Mouse (Mus musculus): ENCODE measurements around the gene Dock10. TPM values are rescaled to one million over a fixed set of nuclear protein-coding genes. Genes with fewer than 3 reads are reported as not detected.

Dock10 gene
- polyA plus RNA-seq, 1 experiment from 2014 or later, result 3.7 TPM

- Histone ChIP-seq H3K27me3 (replicated peaks) (no peaks in the 10 kb centered on the region), H3K4me1 (no peaks in the 10 kb centered on the region), H3K9me3 (replicated peaks) (no peaks in the 10 kb centered on the region), H3K4me3 (no peak overlapping the region), H3K4me2 (no peak overlapping the region), H3K36me3 (no peaks in the 10 kb centered on the region), H3K27ac (no peak overlapping the region), H3K9ac (no peak overlapping the region)
- WGBS (ENCODE audit: insufficient replicate concordance), result 41% methylated on average over 5 of the region's 5 CpGs
- no peak for ATAC-seq
These were observed 87.3 kb downstream of the Dock10 start for GRCm38 (mm10) chr1:80671056-80671455.

- no peaks in the 10 kb centered on the region for H3K4me1 ChIP-seq
- no peak overlapping the region for H3K4me3 ChIP-seq
- no peak overlapping the region for H3K4me2 ChIP-seq
- no peaks in the 10 kb centered on the region for H3K36me3 ChIP-seq
- no peaks in the 10 kb centered on the region for H3K27me3 ChIP-seq (replicated peaks)
- H3K27ac ChIP-seq, result no peak overlapping the region
- no peak overlapping the region for H3K9ac ChIP-seq
- 58% methylated on average over 7 of the region's 7 CpGs for WGBS (ENCODE audit: insufficient replicate concordance)
- no peaks in the 10 kb centered on the region for H3K9me3 ChIP-seq (replicated peaks)
- ATAC-seq, result no peak
These were observed 87.9 kb downstream of the Dock10 start for GRCm38 (mm10) chr1:80670387-80670786.

GRCm38 (mm10) chr1:80665761-80666160 lies 92.6 kb downstream of the Dock10 start:
- H3K9ac ChIP-seq, result no peak overlapping the region
- H3K27ac ChIP-seq, result no peak overlapping the region
- no peak for ATAC-seq
- no peak overlapping the region for H3K4me3 ChIP-seq
- H3K4me1 ChIP-seq, result no peaks in the 10 kb centered on the region
- no peaks in the 10 kb centered on the region for H3K27me3 ChIP-seq (replicated peaks)
- H3K36me3 ChIP-seq, result no peaks in the 10 kb centered on the region
- H3K4me2 ChIP-seq, result no peak overlapping the region
- no peaks in the 10 kb centered on the region for H3K9me3 ChIP-seq (replicated peaks)

GRCm38 (mm10) chr1:80665161-80665560 lies 93.2 kb downstream of the Dock10 start:
- Histone ChIP-seq H3K4me3 (no peak overlapping the region), H3K9ac (no peak overlapping the region), H3K27ac (no peak overlapping the region), H3K9me3 (replicated peaks) (no peaks in the 10 kb centered on the region), H3K27me3 (replicated peaks) (no peaks in the 10 kb centered on the region), H3K4me2 (no peak overlapping the region), H3K4me1 (no peaks in the 10 kb centered on the region), H3K36me3 (no peaks in the 10 kb centered on the region)
- no peak for ATAC-seq
- 39% methylated on average over 6 of the region's 6 CpGs for WGBS (ENCODE audit: insufficient replicate concordance)

GRCm38 (mm10) chr1:80661506-80662402 lies 96.6 kb downstream of the Dock10 start:
- no peak for ATAC-seq
- WGBS (ENCODE audit: insufficient replicate concordance), result 58% methylated on average over 11 of the region's 11 CpGs
- Histone ChIP-seq H3K36me3 (no peaks in the 10 kb centered on the region), H3K9ac (no peak overlapping the region), H3K9me3 (replicated peaks) (no peaks in the 10 kb centered on the region), H3K4me2 (no peak overlapping the region), H3K27me3 (replicated peaks) (no peaks in the 10 kb centered on the region), H3K4me3 (no peak overlapping the region), H3K27ac (no peak overlapping the region), H3K4me1 (no peaks in the 10 kb centered on the region)

GRCm38 (mm10) chr1:80659465-80660245 lies 98.7 kb downstream of the Dock10 start:
- Histone ChIP-seq H3K36me3 (no peaks in the 10 kb centered on the region), H3K27me3 (replicated peaks) (no peaks in the 10 kb centered on the region), H3K4me2 (no peak overlapping the region), H3K4me3 (no peak overlapping the region), H3K9ac (no peak overlapping the region), H3K9me3 (replicated peaks) (no peaks in the 10 kb centered on the region), H3K27ac (no peak overlapping the region), H3K4me1 (no peaks in the 10 kb centered on the region)
- 55% methylated on average over 6 of the region's 6 CpGs for WGBS (ENCODE audit: insufficient replicate concordance)
- ATAC-seq, result no peak

GRCm38 (mm10) chr1:80656389-80656788 lies 101.9 kb downstream of the Dock10 start:
- no peaks in the 10 kb centered on the region for H3K36me3 ChIP-seq
- no peaks in the 10 kb centered on the region for H3K4me1 ChIP-seq
- H3K9ac ChIP-seq, result no peak overlapping the region
- H3K4me3 ChIP-seq, result no peak overlapping the region
- H3K27me3 ChIP-seq (replicated peaks), result no peaks in the 10 kb centered on the region
- no peaks in the 10 kb centered on the region for H3K9me3 ChIP-seq (replicated peaks)
- no peak overlapping the region for H3K4me2 ChIP-seq
- H3K27ac ChIP-seq, result no peak overlapping the region
- 61% methylated on average over 2 of the region's 2 CpGs for WGBS (ENCODE audit: insufficient replicate concordance)
- no peak for ATAC-seq

GRCm38 (mm10) chr1:80655854-80656253 lies 102.5 kb downstream of the Dock10 start:
- Histone ChIP-seq H3K4me3 (no peak overlapping the region), H3K4me2 (no peak overlapping the region), H3K36me3 (no peaks in the 10 kb centered on the region), H3K4me1 (no peaks in the 10 kb centered on the region), H3K27ac (no peak overlapping the region), H3K27me3 (replicated peaks) (no peaks in the 10 kb centered on the region), H3K9ac (no peak overlapping the region), H3K9me3 (replicated peaks) (no peaks in the 10 kb centered on the region)
- WGBS (ENCODE audit: insufficient replicate concordance), result 46% methylated on average over 1 of the region's 1 CpGs
- ATAC-seq, result no peak

- Histone ChIP-seq H3K4me1 (no peaks in the 10 kb centered on the region), H3K4me2 (no peak overlapping the region)
These were observed 103.1 kb downstream of the Dock10 start for GRCm38 (mm10) chr1:80655195-80655594.

GRCm38 (mm10) chr1:80654177-80654576 lies 104.2 kb downstream of the Dock10 start:
- ATAC-seq, result no peak
- Histone ChIP-seq H3K9ac (no peak overlapping the region), H3K4me2 (no peak overlapping the region), H3K36me3 (no peaks in the 10 kb centered on the region), H3K9me3 (replicated peaks) (no peaks in the 10 kb centered on the region), H3K27me3 (replicated peaks) (no peaks in the 10 kb centered on the region), H3K27ac (no peak overlapping the region), H3K4me1 (no peaks in the 10 kb centered on the region), H3K4me3 (no peak overlapping the region)
- WGBS (ENCODE audit: insufficient replicate concordance), result 66% methylated on average over 1 of the region's 1 CpGs

More at GRCm38 (mm10) chr1:80655195-80655594, 103.1 kb downstream of the Dock10 start:
- no peak for ATAC-seq
- no peak overlapping the region for H3K9ac ChIP-seq
- no peaks in the 10 kb centered on the region for H3K9me3 ChIP-seq (replicated peaks)
- no peaks in the 10 kb centered on the region for H3K27me3 ChIP-seq (replicated peaks)
- H3K36me3 ChIP-seq, result no peaks in the 10 kb centered on the region
- no peak overlapping the region for H3K4me3 ChIP-seq
- no peak overlapping the region for H3K27ac ChIP-seq
- 52% methylated on average over 4 of the region's 4 CpGs for WGBS (ENCODE audit: insufficient replicate concordance)

- Histone ChIP-seq H3K9me3 (replicated peaks) (no peaks in the 10 kb centered on the region), H3K36me3 (no peaks in the 10 kb centered on the region), H3K27me3 (replicated peaks) (no peaks in the 10 kb centered on the region), H3K4me2 (no peak overlapping the region), H3K4me3 (no peak overlapping the region), H3K27ac (no peak overlapping the region), H3K9ac (no peak overlapping the region), H3K4me1 (no peaks in the 10 kb centered on the region)
- no peak for ATAC-seq
These were observed 105.5 kb downstream of the Dock10 start for GRCm38 (mm10) chr1:80652803-80653202.

GRCm38 (mm10) chr1:80652083-80652482 lies 106.2 kb downstream of the Dock10 start:
- H3K4me3 ChIP-seq, result no peak overlapping the region
- ATAC-seq, result no peak

More at GRCm38 (mm10) chr1:80652083-80652482, 106.2 kb downstream of the Dock10 start:
- Histone ChIP-seq H3K36me3 (no peaks in the 10 kb centered on the region), H3K4me2 (no peak overlapping the region), H3K9ac (no peak overlapping the region), H3K27me3 (replicated peaks) (no peaks in the 10 kb centered on the region), H3K4me1 (no peaks in the 10 kb centered on the region), H3K9me3 (replicated peaks) (no peaks in the 10 kb centered on the region), H3K27ac (no peak overlapping the region)
- WGBS (ENCODE audit: insufficient replicate concordance), result 70% methylated on average over 2 of the region's 2 CpGs

Measured in liver, embryonic 12.5 days (tissue).